Mouse (Mus musculus): ENCODE measurements at regions not wholly inside any gene's neighbourhood (a gene's known extent, or its start where the extent isn't known, plus 50 kb on each side); places are given as distances from the start of the nearest gene placed in this dataset.

GRCm38 (mm10) chr16:5545801-5546200 is 290.0 kb upstream of the Eef2kmt start:
- no peak for ATAC-seq (ENCODE audit: insufficient number of reproducible peaks, low FRiP score, low TSS enrichment)

GRCm38 (mm10) chr16:5544436-5544835 is 288.7 kb upstream of the Eef2kmt start:
- no peak for ATAC-seq (ENCODE audit: insufficient number of reproducible peaks, low FRiP score, low TSS enrichment)

GRCm38 (mm10) chr16:5538836-5539510 is 283.2 kb upstream of the Eef2kmt start:
- no peak for ATAC-seq (ENCODE audit: insufficient number of reproducible peaks, low FRiP score, low TSS enrichment)

DNA sequence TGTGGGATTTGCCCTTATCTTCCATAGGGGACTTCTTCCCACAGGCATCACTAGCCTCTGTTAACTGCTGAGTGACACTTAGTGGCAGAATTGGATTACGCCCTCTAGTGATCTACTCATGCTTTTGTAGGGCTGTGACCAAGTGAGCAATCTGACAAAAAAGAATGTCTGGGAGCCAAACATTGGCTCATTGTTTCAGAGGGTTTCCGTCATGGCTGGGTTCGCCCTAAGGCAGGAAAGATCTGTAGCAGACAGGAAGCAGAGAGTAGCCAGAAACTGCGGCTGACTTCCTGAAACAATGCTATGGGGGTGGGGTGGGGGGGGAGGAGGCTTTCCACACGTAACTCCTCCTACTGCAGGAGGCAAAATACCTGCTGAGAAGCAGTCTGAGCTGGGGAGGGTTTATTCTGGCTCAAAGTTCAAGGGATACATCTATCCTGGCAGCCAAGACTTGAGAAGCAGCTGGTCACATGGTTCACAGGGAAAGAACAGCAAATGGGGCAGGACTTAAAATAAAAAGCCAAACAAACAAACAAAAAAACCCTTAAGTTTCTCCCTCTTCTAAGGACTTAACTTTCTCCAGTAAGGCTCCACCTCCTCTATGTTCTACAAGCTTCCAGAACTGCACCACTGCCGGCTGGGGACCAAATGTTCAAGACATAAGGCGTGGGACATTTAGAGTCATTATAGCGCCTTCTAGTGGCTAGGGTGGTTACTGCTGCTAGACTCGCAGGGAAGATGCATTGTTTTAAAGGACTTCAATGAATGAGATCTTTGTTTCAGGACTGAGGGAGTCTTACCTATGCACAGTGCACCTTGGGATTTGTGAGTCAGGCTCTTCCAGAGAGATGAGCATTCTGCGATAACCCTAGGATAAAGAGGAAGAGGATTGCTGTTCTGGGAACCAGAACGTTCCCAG is 281.8 kb upstream of the Eef2kmt start:
- no peak for ATAC-seq (ENCODE audit: insufficient number of reproducible peaks, low FRiP score, low TSS enrichment)

GRCm38 (mm10) chr16:5536515-5536972 is 280.8 kb upstream of the Eef2kmt start:
- ATAC-seq (ENCODE audit: insufficient number of reproducible peaks, low FRiP score, low TSS enrichment) = no peak

DNA sequence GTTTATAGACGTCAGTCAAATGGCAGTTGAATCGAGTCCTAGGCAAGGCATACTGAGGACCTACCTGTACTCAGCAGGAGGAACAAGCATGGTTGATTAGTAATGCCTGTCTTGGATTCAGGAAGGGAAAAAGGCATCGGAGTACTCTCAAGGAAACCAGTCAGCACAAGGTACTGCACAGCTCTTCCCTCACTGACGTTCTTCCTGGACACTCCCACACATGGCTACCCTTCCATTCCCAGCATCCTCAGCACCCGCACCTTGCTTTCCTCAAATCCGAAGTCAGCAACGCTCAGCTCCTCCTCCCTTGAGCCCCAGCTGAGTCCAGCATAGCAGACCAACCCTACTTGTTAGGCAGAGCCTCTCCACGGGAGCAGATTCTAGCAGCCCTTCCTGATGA is 279.6 kb upstream of the Eef2kmt start:
- no peak for ATAC-seq (ENCODE audit: insufficient number of reproducible peaks, low FRiP score, low TSS enrichment)

DNA sequence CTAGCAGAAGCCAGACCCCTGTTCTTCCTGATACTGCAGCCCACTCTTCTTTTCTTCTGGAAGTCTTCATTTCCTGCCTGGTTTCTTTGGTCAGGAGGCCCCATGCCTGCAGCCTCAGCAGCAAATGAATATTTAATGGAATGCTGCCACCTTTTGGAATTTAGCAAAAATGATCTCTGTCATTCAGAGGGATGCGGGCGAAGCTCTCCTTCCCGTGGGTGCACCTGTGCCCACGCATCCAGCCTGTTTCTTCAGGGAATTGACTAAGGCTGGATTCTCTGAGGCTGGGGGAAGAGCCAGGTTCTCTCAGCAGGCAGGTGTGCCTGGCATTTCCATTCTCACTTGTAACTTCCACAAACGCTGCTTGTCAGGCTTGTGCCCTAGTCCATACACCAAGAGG is 279.1 kb upstream of the Eef2kmt start:
- no peak for ATAC-seq (ENCODE audit: insufficient number of reproducible peaks, low FRiP score, low TSS enrichment)

- ATAC-seq (ENCODE audit: insufficient number of reproducible peaks, low FRiP score, low TSS enrichment) = no peak
Measured at GRCm38 (mm10) chr16:5534385-5534784, 278.6 kb upstream of the Eef2kmt start.

- no peak for ATAC-seq (ENCODE audit: insufficient number of reproducible peaks, low FRiP score, low TSS enrichment)
Measured at GRCm38 (mm10) chr16:5532281-5532680, 276.5 kb upstream of the Eef2kmt start.

DNA sequence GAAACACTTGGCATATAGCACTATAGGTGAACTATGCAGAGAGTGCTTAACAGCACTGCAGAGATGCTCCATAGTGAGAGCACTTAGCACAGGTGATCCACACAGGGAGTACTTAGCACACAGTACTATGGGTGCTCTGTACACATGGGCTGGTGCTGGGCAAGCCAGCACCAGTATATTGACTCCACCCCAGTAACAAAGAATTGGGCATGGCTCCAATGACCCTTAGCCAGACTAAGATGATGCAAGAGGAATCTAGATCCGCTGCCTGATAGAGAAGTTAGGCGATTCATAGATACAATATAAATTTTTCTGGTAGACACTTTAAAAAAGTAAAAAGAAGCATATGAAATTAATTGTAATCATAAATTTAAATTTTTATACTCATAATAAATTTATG is 274.0 kb upstream of the Eef2kmt start:
- ATAC-seq (ENCODE audit: insufficient number of reproducible peaks, low FRiP score, low TSS enrichment) = no peak

DNA sequence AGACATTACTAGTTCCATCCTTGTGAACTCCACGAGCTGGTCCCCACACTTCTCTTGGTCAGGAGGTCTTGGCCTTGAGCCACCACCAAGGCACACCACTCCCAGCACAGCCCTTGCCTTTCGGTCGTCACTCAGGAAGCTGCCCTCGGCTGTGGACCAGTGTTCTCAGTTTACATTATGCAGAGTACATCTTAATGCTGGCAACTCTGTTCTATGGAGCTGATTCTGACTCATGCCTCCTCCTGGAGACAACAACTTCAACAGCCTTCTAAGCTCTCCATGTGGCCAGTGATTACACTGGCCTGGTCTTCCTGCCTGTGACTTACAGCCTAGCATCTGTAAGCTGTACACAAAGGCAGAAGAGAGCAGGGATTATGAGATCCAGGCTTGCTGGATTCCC is 272.2 kb upstream of the Eef2kmt start:
- ATAC-seq (ENCODE audit: insufficient number of reproducible peaks, low FRiP score, low TSS enrichment) = no peak

- no peak for ATAC-seq (ENCODE audit: insufficient number of reproducible peaks, low FRiP score, low TSS enrichment)
Measured at GRCm38 (mm10) chr16:5524375-5524774, 268.6 kb upstream of the Eef2kmt start.

DNA sequence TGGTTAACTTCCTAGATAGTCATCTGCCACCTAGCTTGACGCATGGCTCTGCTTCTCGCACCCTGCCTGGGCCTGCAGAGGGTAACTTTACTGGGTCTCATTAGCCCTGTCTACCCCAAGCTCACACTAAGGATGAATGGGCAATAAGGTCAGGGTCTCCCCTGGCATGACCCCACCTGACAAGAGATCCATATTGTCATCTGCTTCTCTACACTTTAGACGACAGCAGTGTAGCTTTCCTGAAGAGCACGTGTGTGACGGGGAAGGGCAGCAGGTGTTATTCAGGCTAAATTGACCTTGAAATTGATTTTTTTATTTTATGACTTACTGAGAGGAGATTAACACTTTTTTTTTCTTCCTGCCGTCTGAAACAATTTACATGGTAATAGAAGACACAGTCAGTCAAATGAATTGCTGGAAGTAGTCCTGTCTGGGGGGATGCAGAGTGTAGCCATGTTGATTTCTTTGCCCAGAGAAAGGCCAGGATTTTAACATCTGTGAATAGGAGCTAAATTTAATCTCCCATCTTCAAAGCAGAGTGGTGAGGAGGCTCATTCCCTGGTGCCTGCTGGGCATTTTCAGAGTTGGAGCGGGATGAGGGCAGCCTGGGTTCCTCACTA is 267.7 kb upstream of the Eef2kmt start:
- no peak for ATAC-seq (ENCODE audit: insufficient number of reproducible peaks, low FRiP score, low TSS enrichment)

GRCm38 (mm10) chr16:5517746-5518145 is 262.0 kb upstream of the Eef2kmt start:
- no peak for ATAC-seq (ENCODE audit: insufficient number of reproducible peaks, low FRiP score, low TSS enrichment)

DNA sequence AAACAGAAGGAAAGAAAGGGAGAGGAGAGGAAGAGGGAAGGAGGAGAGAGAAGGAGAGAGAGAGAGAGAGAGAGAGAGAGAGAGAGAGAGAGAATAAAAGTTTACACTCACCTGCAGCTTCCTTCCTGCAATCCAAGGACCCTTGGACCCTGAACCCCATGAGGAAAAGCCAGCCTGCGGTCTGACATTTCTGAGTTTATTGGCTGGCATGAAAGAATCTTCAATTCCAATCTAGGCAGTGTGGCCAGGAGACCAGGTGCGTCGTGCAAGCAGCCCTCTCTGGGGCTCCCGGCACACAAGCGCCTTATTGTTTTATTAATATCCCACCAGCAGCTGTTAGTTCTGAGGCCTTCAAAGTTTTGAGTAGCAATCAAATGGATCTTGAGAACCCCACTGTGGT is 260.1 kb upstream of the Eef2kmt start:
- no peak for ATAC-seq (ENCODE audit: insufficient number of reproducible peaks, low FRiP score, low TSS enrichment)

- ATAC-seq (ENCODE audit: insufficient number of reproducible peaks, low FRiP score, low TSS enrichment) = no peak
Measured at GRCm38 (mm10) chr16:5507261-5507660, 251.5 kb upstream of the Eef2kmt start.

- no peak for ATAC-seq (ENCODE audit: insufficient number of reproducible peaks, low FRiP score, low TSS enrichment)
Measured at GRCm38 (mm10) chr16:5501961-5502360, 246.2 kb upstream of the Eef2kmt start.

DNA sequence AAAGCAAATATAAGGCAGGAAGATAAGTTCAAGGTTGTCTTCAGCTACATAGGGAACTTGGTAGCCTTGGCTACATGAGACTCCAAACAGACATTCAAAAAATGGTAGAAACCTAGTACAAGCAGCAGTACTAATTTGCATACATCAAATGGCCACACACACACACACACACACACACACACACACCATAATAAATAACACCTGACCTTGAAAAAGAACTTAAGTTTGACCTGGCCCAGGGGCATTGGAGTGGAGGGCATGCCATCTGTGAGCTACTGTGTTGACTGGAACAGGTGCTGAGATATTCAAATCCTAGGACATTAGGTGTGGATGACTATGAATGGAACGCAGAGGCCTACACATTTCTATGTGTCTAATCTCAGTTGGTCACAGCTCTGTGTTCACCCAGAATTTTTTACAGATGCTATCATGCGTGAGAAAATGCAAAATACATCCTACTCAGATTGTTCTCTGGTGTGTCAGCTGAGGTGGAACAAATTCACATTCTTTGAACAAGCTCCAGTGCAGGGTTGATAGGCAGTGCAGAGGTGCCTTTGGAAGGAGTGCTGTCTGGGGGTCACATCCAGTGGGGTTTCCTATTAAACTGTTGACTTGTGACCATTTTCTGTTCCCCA is 240.4 kb upstream of the Eef2kmt start:
- ATAC-seq (ENCODE audit: insufficient number of reproducible peaks, low FRiP score, low TSS enrichment) = no peak

DNA sequence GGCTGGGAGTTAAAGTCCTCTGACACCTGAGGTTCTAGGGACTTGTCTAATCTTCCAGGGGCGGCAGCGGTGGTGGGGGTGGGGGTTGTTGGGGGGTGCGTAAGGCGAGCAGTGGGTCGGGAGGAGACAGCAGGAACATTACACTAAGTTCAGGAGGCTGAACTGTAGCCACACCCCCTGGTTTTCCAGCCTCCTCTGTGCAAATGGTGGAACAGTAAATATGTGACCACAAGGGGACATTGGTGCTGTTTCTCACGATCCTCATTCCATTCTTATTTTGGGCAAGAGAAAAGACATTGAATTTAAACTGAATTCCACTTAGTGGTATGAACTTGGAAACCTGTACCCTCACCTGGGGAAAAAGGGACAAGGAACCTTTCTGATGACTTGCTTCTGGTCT is 237.6 kb upstream of the Eef2kmt start:
- no peak for ATAC-seq (ENCODE audit: insufficient number of reproducible peaks, low FRiP score, low TSS enrichment)

DNA sequence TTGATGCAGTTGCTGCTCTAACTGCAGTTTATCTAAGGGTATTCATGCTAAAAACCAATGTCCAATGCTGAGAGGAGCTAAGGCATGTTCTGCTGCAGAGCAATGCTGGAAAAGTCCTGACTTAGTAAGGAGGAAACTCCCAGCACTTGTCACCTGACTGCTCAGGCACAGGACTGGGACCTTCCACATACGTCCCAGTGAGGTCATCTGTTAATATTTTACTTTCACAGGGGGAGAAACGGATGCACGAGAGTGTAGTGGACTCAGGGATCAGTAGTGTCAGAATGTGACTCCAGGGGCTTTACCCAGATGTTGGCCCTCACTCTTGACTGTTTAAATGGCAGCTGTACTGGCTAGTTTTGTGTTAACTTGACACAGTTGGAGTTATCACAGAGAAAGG is 231.5 kb upstream of the Eef2kmt start:
- ATAC-seq (ENCODE audit: insufficient number of reproducible peaks, low FRiP score, low TSS enrichment) = no peak

GRCm38 (mm10) chr16:5483337-5483736 is 227.6 kb upstream of the Eef2kmt start:
- no peak for ATAC-seq (ENCODE audit: insufficient number of reproducible peaks, low FRiP score, low TSS enrichment)

All from cerebellum, adult (tissue).